Mouse (Mus musculus) ES-Bruce4 (cell line): ENCODE measurements around the gene Nlgn3. TPM values are rescaled to one million over a fixed set of nuclear protein-coding genes. Genes with fewer than 3 reads are reported as not detected.

Experiments used
- H3K27ac ChIP-seq: 2 replicates; pipeline ENCODE4 v1.5.1; 2012; ENCODE audit warnings: low read length, inconsistent platforms; ENCODE audit not compliant: insufficient read depth
- H3K27me3 ChIP-seq: 2 replicates; pipeline ENCODE4 v1.6.1; 2012; ENCODE audit warnings: mild to moderate bottlenecking, low read length, inconsistent platforms; ENCODE audit not compliant: control insufficient read depth, poor library complexity, insufficient read depth, severe bottlenecking
- H3K36me3 ChIP-seq: 2 replicates; pipeline ENCODE4 v1.6.1; 2012; ENCODE audit warnings: inconsistent platforms, mild to moderate bottlenecking, low read length, moderate library complexity; ENCODE audit not compliant: control insufficient read depth, poor library complexity, insufficient read depth, severe bottlenecking
- H3K4me1 ChIP-seq: one replicate; pipeline ENCODE4 v1.8.1; 2011; ENCODE audit warnings: low read length; ENCODE audit not compliant: control insufficient read depth, insufficient read depth
- H3K4me3 ChIP-seq: 2 replicates; pipeline ENCODE4 v1.5.1; 2011; ENCODE audit warnings: low read depth, mild to moderate bottlenecking, low read length
- H3K9ac ChIP-seq: 2 replicates; pipeline ENCODE4 v1.6.1; 2012; ENCODE audit warnings: low read depth, mild to moderate bottlenecking, inconsistent platforms; ENCODE audit not compliant: poor library complexity, severe bottlenecking
- H3K9me3 ChIP-seq: replicated peaks from 2 replicates; pipeline ENCODE4 v1.6.1; 2012; ENCODE audit warnings: mild to moderate bottlenecking, low read length, inconsistent platforms; ENCODE audit not compliant: control insufficient read depth, poor library complexity, insufficient read depth, severe bottlenecking
- CTCF ChIP-seq: IDR thresholded peaks from one replicate; pipeline ENCODE4 v1.8.1; 2011; ENCODE audit warnings: low read depth, low read length
- EP300 ChIP-seq: IDR thresholded peaks from 2 replicates; pipeline ENCODE4 v1.6.1; 2011; ENCODE audit warnings: low read depth, low read length; ENCODE audit not compliant: insufficient read depth
- POLR2A ChIP-seq: IDR thresholded peaks from one replicate; pipeline ENCODE4 v1.8.1; 2011; ENCODE audit warnings: low read length; ENCODE audit not compliant: insufficient read depth
- polyA plus RNA-seq: library from polyadenylated mRNA; stranded (reverse); fragments of >200 nt; gene quantifications from 2 replicates; pipeline ENCODE4 v1.2.4, GENCODE M21; 2011; ENCODE audit warnings: low read depth; ENCODE audit not compliant: missing spikeins, insufficient read depth, insufficient read length

Gene Nlgn3
- polyA plus RNA-seq, 1 experiment, result 0.58 TPM

DNA sequence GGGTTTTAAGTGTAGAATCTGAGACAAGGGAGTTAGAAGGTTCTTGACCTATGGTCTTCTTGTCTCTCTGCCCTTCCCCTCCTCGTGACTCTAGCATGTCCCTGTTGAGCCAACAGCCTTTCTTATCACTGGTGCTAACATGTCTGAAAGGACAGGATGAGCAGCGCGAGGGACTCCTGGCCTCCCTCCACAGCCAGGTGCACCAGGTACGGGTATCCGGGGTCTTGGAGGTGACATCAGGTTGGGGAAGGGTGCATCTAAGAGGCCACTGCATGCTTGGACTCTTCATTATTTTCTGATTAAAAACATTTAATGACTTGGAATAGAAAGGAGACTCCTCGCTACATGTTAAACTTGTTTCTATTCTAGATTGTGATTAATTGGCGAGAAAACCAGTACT is 9.9 kb upstream of the Nlgn3 start:
- Histone ChIP-seq H3K4me1 (no peaks in the 10 kb centered on the region), H3K27me3 (no peaks in the 10 kb centered on the region), H3K4me3 (no peak overlapping the region), H3K9me3 (no peaks in the 10 kb centered on the region), H3K27ac (no peak overlapping the region), H3K9ac (no peak overlapping the region), H3K36me3 (peaks cover 18% of the 10 kb centered on the region)
- TF ChIP-seq EP300 (no peak), POLR2A (no peak), CTCF (no peak)

DNA sequence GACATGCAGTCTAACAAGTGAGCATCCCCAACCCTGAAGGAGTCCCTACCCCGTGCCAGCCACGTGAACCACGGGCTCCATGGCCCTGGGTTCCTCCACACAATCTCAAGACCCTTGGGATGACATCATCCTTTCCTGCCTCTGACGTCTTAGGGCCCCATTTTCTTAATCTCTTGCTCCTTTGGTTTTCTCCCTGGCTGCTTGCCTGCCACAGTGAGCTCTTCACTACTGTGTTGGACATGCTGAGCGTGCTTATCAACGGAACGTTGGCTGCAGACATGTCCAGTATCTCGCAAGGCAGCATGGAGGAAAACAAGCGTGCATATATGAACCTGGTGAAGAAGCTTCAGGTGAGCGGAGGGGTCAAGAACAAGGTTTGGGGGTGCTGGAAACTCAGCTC is 8.9 kb upstream of the Nlgn3 start:
- Histone ChIP-seq H3K4me3 (no peak overlapping the region), H3K4me1 (no peaks in the 10 kb centered on the region), H3K9ac (no peak overlapping the region), H3K36me3 (peaks cover 15% of the 10 kb centered on the region), H3K27me3 (no peaks in the 10 kb centered on the region), H3K9me3 (no peaks in the 10 kb centered on the region), H3K27ac (no peak overlapping the region)
- TF ChIP-seq CTCF, result no peak
- TF ChIP-seq POLR2A, result no peak
- TF ChIP-seq EP300, result no peak

DNA sequence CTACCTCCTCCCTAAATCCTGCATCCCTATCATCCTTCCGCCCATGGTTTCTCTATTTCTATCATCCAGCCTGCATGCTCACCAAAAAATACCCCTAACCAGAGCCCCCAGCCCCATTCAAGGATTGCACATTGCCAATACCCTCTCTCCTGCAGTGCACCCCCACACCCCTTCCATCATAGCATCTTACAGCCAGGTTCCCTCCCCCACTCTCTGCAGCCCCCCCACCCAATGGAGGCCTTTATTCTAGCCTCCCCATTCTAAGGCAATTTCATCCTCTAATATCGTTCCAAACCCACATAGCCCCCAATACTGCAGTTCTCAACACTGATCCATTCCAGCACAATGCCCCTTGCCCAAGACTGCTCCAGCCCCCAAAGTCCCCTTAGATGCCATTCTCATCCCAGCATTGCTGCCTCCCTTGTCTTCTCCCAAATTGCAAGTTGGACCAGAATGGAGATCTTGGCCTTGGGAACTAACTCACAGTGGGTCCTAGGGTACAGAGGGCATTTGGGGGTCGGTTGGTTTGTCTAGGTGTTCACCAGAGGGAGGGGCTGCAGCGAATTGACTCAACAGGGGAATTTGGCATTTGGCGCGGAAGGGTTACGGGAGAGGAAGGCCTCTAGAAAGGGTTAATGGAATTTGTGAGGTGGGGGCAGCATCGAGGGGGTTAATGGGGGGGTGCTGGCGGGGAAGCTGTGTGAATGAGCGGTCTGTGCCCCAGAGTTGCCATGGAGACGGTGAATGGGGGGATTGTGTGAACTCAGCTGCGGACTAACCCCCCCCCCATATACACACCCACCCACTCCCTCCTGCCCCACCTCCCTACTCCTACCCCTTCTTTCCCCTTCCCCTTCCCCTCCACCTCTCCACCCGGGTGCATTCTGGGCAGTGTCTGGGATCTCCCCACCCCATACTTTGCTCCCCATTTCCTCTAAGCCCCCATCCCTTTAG is 782 bp downstream of the Nlgn3 start:
- Histone ChIP-seq H3K9me3 (no peaks in the 10 kb centered on the region), H3K27me3 (no peaks in the 10 kb centered on the region), H3K27ac (no peak overlapping the region), H3K4me1 (peaks cover 4% of the 10 kb centered on the region), H3K36me3 (no peaks in the 10 kb centered on the region; the same call in none of the 2 replicates), H3K9ac (no peak overlapping the region), H3K4me3 (peak overlapping the region; percentile 17; the same call in 1 of the 2 replicates)
- TF ChIP-seq POLR2A, result no peak

DNA sequence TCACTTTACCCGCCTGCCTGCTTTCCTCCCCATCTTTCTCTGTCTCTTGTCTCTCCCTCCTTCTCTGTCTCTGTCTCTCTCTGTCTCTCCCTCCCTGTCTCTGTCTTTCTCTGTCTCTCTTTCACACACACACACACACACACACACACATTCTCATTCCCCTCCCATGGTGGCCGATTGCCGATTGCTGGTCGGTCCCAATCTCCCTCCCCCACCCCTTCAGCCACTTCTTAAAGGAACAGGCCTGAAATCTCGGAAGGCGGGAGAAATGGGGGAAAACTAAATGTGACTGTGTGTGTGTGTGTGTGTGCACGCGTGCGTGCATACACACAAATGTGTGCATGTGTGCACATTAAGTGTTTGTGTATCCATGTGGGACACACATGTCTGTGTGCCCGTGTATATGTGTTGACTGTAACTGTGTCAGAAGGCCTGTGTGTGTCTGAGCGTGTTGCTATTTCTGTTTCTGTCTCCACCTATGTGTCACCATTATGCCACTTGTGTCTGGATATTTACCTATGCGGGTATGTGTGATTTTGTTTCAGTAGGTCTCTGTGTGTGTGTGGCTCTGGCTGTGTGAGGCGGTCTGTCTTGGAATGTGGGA is 1.6 kb downstream of the Nlgn3 start:
- H3K27me3 ChIP-seq, result no peaks in the 10 kb centered on the region
- H3K9me3 ChIP-seq, result no peaks in the 10 kb centered on the region
- no peak for TF ChIP-seq EP300
- no peak for TF ChIP-seq POLR2A
- no peak for TF ChIP-seq CTCF
- H3K9ac ChIP-seq, result no peak overlapping the region
- no peak overlapping the region for H3K27ac ChIP-seq
- peak overlapping the region; percentile 23; the same call in 1 of the 2 replicates for H3K4me3 ChIP-seq
- H3K4me1 ChIP-seq, result peaks cover 4% of the 10 kb centered on the region
- no peaks in the 10 kb centered on the region; the same call in none of the 2 replicates for H3K36me3 ChIP-seq

DNA sequence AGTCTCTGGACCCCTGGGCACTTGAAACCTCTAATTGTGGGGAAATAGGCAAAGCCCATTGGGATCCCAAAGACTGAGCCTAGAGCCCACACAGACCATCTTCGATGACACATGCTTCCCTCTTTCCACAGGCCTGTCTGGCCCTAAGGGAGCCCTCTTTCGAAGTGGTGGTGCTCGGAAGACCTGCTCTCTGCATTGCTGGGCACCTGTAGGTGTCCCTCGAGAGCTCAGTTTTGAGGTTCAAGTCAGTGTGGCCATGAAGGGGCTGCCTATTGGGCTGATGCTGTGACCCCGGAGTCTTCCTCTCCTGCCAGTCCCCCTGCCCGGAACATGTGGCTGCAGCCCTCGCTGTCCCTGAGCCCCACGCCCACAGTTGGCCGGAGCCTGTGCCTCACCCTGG is 2.7 kb downstream of the Nlgn3 start:
- no peaks in the 10 kb centered on the region for H3K9me3 ChIP-seq
- H3K27me3 ChIP-seq, result no peaks in the 10 kb centered on the region
- no peak overlapping the region for H3K27ac ChIP-seq
- H3K36me3 ChIP-seq, result no peaks in the 10 kb centered on the region
- H3K4me1 ChIP-seq, result peaks cover 4% of the 10 kb centered on the region
- no peak for TF ChIP-seq POLR2A
- no peak for TF ChIP-seq CTCF
- TF ChIP-seq EP300, result no peak
- H3K4me3 ChIP-seq, result no peak overlapping the region
- H3K9ac ChIP-seq, result no peak overlapping the region

DNA sequence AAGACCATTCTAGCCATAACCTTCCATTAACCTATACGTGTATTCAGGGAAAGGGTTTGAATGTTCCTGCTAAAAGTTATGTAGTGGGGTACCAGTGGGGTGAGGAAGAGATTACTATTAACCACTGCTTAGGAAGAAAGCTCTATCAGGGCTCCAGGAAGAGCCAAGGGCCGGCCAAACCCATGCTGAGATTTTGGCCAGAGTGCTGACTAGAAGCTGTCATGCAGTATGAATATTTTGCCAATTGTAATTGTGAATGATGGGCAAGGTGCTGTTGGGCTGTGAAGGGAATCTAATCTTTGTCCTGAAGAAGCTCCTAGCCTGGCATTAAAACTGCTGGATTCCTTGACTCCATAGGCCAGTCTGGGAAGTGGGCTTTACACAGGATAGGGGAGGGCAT is 5.7 kb downstream of the Nlgn3 start:
- Histone ChIP-seq H3K27ac (no peak overlapping the region), H3K4me3 (no peak overlapping the region), H3K27me3 (no peaks in the 10 kb centered on the region), H3K9me3 (no peaks in the 10 kb centered on the region), H3K9ac (no peak overlapping the region), H3K4me1 (peaks cover 4% of the 10 kb centered on the region), H3K36me3 (no peaks in the 10 kb centered on the region)
- TF ChIP-seq CTCF (no peak), POLR2A (no peak), EP300 (no peak)
